24 mouse cellular contexts compared by ENCODE assay signal in genomic region chr7:101123579-101124347, GRCm38 (mm10).
"Had no signal": no experiment of that assay in that cellular context is flagged by ENCODE, and none has a peak within 500 bp of the region (broad histone marks: within the 10 kb centered on the region; RNA-seq: fewer than 3 reads in every experiment).

No protein-coding gene starts in this region.

- H3K4me2 ChIP-seq: heart, embryonic 12.5 days; hindbrain, embryonic 13.5 days; hindbrain, embryonic 15.5 days; kidney, embryonic 15.5 days; limb, embryonic 12.5 days; liver, embryonic 12.5 days had no signal

- H3K4me1 ChIP-seq: limb, embryonic 10.5 days; limb, embryonic 12.5 days had no signal

- DNase-seq: gastrocnemius, adult 2 months; gastrocnemius, postnatal 10 days; gastrocnemius, postnatal 25 days; heart, adult 18-20 months; heart, postnatal 10 days; kidney, adult 11 months; kidney, adult 2 months; kidney, adult 9 months; kidney, postnatal 14 days; kidney, postnatal 36 days; liver had no signal

- H3K27ac ChIP-seq: gastrocnemius, adult 2 months; heart, embryonic 10.5 days; hindbrain, embryonic 13.5 days; hindbrain, embryonic 15.5 days; hindbrain, postnatal 0 days; kidney, embryonic 15.5 days; kidney, postnatal 0 days; layer of hippocampus, adult 2 months; left cerebral cortex, adult 2 months; limb, embryonic 10.5 days; limb, embryonic 12.5 days; liver, embryonic 12.5 days had no signal

- H3K4me3 ChIP-seq: gastrocnemius, adult 2 months; heart, embryonic 10.5 days; heart, embryonic 12.5 days; hindbrain, embryonic 13.5 days; hindbrain, embryonic 15.5 days; kidney, embryonic 15.5 days; layer of hippocampus, adult 2 months; left cerebral cortex, adult 2 months; limb, embryonic 10.5 days; limb, embryonic 12.5 days; liver, embryonic 12.5 days had no signal

- H3K27me3 ChIP-seq: heart, embryonic 12.5 days; hindbrain, embryonic 13.5 days; hindbrain, embryonic 15.5 days; kidney, embryonic 15.5 days; limb, embryonic 12.5 days; liver, embryonic 12.5 days had no signal

- ATAC-seq: hindbrain, postnatal 0 days; intestine, embryonic 16.5 days; liver, embryonic 12.5 days had no signal

- H3K9ac ChIP-seq: heart, embryonic 12.5 days; hindbrain, embryonic 13.5 days; hindbrain, embryonic 15.5 days; kidney, embryonic 15.5 days; limb, embryonic 12.5 days; liver, embryonic 12.5 days had no signal

- H3K9me3 ChIP-seq: heart, embryonic 10.5 days; heart, embryonic 12.5 days; hindbrain, embryonic 13.5 days; hindbrain, embryonic 15.5 days; kidney, embryonic 15.5 days; limb, embryonic 10.5 days; limb, embryonic 12.5 days; liver, embryonic 12.5 days had no signal
